Mouse (Mus musculus) urinary bladder, postnatal 4 days (tissue): ENCODE results near the gene Ncoa1.

Source experiments
- DNase-seq, 2 experiments: peaks; one replicate each; pipeline ENCODE4 v3.0.0; 2021 to 2022; ENCODE audit warnings: low spot score in 2 of 2

The Ncoa1 gene

GRCm38 (mm10) chr12:4476832-4477671, at the start of gene Ncoa1:
Gene Ncoa1 (minus strand): TSS chr12:4477182.
- peak; percentile 74 to 77 for DNase-seq

- DNase-seq: no peak
Observed at GRCm38 (mm10) chr12:4524546-4524945, 47.6 kb upstream of the Ncoa1 start.

- DNase-seq: no peak
Observed at GRCm38 (mm10) chr12:4523688-4524298, 46.8 kb upstream of the Ncoa1 start.

- no peak for DNase-seq
Observed at GRCm38 (mm10) chr12:4523208-4523607, 46.2 kb upstream of the Ncoa1 start.

- no peak for DNase-seq
Observed at GRCm38 (mm10) chr12:4518957-4519356, 42.0 kb upstream of the Ncoa1 start.

- peak in 1 of 2 experiments; percentile 19 for DNase-seq
Observed at GRCm38 (mm10) chr12:4509591-4510061, 32.6 kb upstream of the Ncoa1 start.

- DNase-seq: no peak
Observed at GRCm38 (mm10) chr12:4508182-4508581, 31.2 kb upstream of the Ncoa1 start.

GRCm38 (mm10) chr12:4507461-4507860, 30.5 kb upstream of the Ncoa1 start:
- DNase-seq: no peak

GRCm38 (mm10) chr12:4506810-4507430, 29.9 kb upstream of the Ncoa1 start:
- no peak for DNase-seq

GRCm38 (mm10) chr12:4505298-4505697, 28.3 kb upstream of the Ncoa1 start:
- no peak for DNase-seq

- DNase-seq: no peak
Observed at GRCm38 (mm10) chr12:4503673-4504326, 26.8 kb upstream of the Ncoa1 start.

- DNase-seq: no peak
Observed at GRCm38 (mm10) chr12:4501916-4502315, 24.9 kb upstream of the Ncoa1 start.

GRCm38 (mm10) chr12:4500516-4500915, 23.5 kb upstream of the Ncoa1 start:
- DNase-seq: no peak

GRCm38 (mm10) chr12:4499651-4500175, 22.7 kb upstream of the Ncoa1 start:
- no peak for DNase-seq

GRCm38 (mm10) chr12:4488411-4488810, 11.4 kb upstream of the Ncoa1 start:
- peak in 1 of 2 experiments; percentile 47 for DNase-seq

GRCm38 (mm10) chr12:4483386-4483785, 6.4 kb upstream of the Ncoa1 start:
- no peak for DNase-seq

- DNase-seq: no peak
Observed at GRCm38 (mm10) chr12:4481687-4482086, 4.7 kb upstream of the Ncoa1 start.

GRCm38 (mm10) chr12:4480250-4480649, 3.3 kb upstream of the Ncoa1 start:
- DNase-seq: no peak

GRCm38 (mm10) chr12:4479171-4479881, 2.3 kb upstream of the Ncoa1 start:
- no peak for DNase-seq

GRCm38 (mm10) chr12:4477941-4478795, 1.2 kb upstream of the Ncoa1 start:
- no peak for DNase-seq
